Mouse (Mus musculus) T-cell, adult 2 months (primary cell): Measurements from ENCODE around the gene Wdsub1.

Experiments used
- DNase-seq: peaks from one replicate; pipeline ENCODE4 v3.0.0; 2022; ENCODE audit warnings: low spot score

The Wdsub1 gene

DNA sequence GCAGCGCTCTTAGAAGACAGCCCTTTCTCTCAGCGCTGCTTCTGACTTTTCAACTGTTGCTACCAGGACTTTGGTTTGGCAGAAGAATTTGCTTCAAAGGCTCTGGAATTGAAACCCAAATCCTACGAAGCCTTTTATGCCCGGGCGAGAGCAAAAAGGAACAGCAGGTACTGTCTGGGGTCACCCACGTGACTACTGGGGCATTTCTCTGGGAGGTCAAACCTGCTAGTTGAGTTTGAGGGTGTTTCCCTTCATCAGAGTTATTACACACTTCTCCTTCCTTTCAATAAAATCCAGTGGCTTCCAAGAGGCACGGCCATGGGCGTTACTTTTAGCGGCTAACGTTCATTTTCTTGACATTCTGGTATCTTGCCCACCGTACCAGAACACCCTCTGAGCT, 40.4 kb downstream of the Wdsub1 start:
- DNase-seq, result no peak

DNA sequence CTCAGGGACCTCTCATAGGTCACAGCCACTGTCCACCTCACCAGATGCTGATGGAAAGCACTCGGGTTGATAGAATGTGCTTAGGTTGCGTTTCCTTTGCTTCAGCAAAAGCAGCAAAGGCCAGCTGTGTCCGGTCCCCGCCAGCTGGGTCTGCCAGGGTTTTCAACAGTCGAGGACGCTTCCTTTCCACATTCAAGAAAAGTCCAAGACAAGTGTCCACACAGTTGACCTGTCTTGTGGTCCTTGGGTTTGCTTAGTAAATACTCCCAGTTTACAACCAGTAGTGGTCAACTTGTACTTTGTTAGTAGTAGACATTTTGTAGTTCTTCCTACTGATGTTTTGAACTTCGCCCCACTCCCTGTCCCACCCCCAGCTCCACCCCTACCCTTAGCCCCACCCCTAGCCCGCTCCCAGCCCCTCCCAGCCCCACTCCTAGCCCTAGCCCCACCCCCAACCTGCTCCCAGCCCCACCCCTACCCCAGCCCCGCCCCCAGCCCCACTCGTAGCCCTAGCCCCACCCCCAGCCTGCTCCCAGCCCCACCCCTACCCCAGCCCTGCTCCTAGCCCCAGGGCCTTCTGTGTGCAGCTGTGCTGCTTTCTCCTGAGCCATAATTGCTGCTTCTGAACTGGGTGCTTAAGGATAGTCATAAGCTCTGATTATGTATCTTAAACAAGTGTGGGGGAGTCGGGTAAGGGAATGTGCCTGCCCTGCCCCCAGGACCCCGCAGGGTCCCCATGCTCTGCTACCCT, 41.0 kb downstream of the Wdsub1 start:
- no peak for DNase-seq

DNA sequence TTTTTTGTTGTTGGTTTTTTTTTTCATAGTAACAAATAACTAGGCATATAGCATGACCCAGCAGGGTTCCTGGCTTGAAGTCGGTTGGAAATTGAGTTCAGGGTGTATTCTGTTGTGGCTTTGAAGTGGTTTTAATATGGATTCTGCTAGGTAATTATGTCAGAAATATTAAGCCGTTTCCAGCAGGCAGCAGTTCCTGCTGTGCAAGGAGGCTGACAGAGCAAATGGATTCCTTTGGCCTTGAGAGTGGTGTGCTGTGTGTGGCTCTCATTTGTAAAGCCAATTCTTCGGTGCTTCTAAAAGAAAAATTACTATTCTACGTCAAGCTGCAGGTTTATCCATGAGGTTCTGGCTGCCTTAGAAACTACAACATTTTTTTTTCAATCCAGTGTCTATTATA, 42.2 kb downstream of the Wdsub1 start:
- no peak for DNase-seq

DNA sequence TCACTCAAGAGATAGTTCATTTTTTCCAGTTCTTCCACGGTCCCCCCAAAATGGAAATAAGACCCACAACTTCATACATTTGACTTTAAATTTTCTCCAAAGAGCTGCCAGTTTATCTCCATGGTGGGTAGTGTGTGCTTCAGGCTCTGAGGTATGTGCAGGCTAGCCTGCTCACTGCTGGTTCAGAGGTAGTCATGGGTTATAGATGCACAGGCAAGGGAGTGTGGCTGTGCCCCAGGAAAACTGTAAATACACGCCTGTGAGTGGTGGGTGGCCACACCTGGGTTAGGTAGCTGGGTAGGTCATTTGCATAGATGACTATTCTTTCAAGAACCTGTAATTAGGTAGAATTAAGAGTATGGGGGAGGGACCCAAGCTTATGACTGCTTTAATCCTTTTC, 42.6 kb downstream of the Wdsub1 start:
- no peak for DNase-seq

DNA sequence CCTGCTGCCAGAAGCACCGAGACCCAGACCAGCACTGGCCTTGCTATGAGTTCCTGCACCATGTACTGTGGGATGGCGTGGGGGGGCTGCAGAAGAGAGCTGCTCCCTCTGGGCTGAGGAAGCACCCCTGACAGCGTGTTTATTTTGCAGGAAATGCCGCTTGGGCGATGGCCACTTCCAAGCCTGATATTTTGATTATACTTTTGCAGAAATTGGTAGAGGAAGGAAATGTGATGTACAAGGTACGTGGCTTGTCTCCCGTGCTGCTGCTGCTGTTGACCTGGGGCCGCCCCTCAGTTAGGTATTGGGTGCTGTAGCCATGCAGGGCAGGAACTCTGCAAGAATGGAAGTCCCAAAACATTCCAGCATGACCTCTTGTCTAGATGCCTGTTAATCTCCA, 43.6 kb downstream of the Wdsub1 start:
- no peak for DNase-seq

DNA sequence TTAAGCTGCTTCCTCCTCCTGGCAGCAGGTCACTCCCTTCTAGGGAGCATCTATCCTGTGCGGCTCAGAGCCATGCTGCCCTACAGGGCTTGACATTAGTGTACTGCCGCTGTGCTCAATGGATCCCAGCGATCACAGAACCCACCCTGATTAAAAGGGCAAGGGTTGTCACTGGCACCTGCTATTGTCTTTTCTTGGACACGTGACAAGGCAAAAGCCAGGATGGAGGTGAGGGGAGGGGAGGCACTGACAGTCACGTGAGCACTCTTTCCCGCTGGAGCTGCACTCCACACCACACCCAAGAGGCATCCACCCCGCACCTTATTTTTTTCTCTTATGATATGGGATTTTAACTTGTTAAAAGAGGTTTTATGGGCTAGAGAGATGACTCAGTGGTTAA, 50.6 kb downstream of the Wdsub1 start:
- DNase-seq, result no peak

DNA sequence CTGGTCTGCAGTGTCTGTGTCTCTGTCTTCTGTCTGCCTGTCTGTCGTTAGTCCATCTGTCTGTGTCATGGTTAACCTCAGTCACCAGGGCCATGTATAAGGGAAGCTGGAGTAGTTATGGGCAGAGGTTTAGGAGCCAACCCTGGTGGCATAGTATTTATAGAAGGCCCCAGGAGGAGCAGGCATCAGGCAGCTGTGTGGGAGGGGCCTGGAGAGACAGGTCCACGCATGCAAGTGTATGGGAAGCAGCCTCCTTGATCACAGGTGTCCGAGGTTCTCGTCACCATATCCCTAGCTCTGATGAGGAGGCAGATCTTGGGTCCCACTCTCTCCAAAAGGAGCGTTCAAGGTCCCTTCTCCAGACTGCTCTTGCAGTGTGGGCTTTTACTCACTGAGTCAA, 51.5 kb downstream of the Wdsub1 start:
- no peak for DNase-seq

DNA sequence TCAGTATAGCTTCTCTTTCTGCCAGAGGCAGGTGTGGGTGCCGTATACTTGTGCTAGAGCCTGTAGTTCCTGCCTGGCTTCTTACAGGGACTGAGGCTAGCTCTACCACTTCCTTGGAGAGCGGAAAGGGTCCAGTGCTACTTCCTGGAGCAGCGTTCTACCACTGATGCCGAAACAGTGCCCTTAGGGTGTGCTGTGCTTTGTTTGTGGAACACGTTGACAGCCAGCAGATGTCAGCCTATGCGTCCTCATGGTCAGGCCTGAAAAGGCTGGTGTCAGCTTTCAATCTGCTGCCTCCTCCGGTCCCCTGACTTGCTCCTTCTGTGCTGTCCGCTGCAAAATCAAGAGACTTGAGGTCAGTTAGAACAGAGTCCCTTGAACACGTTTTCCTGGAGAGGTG, 52.2 kb downstream of the Wdsub1 start:
- no peak for DNase-seq

DNA sequence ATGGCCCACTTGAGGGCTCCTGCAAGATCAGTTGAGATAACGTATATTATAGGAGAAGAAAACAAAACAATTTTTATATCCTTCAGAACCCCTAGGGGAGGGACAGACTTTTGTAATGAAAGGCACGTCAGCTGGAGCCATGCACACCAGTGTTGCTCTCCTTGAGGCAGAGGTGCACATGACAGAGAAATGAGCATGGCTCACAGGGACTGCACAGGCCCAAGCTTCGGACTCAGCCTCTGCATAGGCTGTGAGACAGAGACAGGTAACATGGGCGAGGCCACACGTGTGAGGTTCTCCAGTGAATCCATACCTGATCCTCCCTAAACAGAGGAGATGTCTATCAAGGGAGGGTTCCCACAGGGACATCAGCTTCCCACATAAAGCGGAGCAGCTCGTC, 52.7 kb downstream of the Wdsub1 start:
- DNase-seq, result no peak

DNA sequence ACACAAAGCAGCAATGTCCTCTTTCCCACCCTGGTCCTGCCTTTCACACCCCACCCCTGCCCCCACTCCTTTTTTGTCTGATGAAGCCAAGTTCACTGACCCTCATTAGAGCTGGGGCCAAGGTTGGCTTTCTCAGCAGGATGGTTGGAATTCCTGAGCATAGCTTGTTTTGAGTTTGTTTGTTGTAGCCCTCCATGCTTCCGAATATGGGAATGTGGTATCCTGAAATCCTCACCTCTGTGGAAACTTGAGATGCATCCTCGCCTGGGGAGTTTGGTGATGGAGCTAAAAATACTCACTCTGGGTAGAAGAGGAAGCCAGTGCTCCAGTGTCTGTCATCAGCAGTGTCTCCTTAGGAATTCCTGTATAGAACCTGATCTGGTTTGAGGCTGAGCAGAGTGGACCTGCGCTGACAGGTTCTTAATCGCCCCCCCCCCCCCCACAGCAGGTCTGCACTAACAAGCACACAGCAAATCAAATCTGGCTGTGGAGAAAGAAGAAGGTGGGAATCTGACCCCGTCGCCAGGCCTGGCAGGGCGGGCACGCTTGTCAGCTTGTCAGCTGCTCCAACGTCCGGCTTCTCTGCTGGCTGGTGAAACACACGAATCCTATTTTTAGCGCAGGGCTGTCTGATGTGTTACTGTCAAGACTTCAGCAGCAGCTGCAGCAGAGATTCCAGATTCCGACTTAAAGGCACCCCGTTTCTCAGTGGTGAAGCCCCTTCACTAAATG, 53.4 kb downstream of the Wdsub1 start:
- DNase-seq, result no peak

DNA sequence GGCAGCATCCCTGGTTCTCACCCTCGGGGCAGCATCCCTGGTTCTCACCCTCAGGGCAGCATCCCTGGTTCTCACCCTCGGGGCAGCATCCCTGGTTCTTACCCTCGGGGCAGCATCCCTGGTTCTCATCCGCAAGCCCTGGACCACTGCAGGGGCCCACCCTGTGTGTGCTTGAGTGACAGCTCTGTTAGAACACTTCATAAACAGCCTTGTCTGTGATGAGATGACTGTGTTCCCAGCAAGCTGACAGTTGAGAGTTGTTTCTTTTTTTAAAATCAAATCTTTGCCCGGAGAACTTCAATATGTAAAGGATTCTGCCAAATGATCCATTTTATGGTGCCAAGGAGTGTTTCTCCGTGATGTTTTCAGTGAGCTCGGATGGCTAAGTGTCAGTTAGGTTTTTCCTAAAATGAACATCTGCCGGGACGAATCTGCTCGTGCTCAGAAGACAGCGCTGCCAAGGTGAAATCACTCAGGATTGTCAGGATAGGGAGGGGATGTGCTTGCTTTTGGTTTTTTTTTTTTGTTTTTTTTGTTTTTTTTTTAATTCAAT, 54.2 kb downstream of the Wdsub1 start:
- DNase-seq, result no peak

DNA sequence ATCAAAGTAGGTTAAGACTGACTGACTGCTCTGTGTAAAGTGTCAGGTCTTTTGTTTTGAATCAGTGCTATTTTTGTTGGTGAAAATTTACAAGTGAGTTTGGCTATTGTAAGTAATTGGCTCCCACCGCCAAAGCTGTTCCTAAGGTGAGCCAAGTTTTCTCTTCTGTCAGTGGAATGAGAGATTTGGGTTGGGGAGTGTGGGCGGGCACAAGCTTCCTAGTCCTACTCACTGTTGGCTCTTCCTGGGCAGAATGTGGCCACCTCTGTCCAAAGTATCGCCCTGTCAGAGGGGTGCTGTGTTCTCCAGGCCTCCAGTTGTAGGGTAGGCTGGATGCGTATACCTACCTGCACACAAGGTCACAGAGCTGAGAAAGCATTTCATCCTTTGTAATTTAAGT, 57.0 kb downstream of the Wdsub1 start:
- DNase-seq, result no peak

DNA sequence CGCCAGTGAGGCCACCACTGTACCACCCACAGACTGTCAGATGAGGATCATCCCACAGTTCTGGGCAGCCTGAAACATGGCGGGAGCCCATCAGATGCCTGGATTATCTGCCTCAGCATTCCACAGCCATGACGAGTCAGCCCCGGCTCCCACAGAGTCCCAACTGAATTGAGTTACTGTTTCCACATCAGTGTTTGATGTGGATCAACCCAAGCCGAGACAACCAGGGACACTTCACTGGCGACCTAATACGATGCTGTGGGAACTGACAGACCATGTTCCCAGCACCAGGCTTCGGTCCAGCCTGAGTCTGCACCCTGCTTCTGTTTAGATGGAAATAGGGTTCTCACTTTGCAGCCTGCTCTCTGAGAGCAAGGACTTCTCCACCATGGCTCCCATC, 58.1 kb downstream of the Wdsub1 start:
- no peak for DNase-seq

DNA sequence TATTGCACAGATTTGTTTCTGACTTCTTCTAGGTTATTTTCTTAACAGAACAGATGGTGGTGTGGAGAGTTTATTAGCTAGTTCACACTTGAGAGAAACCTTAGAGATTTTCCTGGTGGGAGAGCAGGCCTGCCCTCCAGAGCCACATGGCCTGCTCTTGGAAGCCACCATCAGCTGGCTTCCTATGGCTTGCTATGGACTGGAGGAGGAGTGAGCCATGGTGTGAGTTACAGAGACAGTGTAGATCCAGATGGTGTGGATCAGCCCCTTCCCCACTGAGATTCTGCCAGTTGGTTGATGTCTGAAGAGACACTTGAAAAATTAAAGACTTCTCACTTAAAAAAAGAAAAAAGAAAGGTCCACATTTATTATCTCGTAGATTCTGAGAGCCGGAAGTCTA, 61.3 kb downstream of the Wdsub1 start:
- no peak for DNase-seq

DNA sequence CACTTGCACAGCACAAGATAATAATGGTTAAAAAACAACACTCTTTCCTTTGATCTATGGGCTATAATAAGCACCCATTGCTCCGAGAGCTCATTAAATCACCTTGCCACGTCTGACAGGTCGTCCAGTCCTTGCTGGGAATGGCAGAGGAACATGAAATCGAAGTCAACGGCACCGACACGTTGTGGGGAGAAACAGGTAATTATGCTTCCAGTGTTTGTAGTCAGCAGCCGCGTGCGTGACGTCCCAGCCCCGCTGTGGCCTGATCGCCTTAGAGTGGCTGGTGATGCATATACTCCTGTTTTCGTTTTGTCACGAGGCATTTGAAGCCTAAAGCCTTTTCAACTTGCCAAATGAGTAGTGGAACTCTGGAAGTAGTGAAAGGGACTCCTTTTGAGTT, 62.3 kb downstream of the Wdsub1 start:
- DNase-seq, result no peak

DNA sequence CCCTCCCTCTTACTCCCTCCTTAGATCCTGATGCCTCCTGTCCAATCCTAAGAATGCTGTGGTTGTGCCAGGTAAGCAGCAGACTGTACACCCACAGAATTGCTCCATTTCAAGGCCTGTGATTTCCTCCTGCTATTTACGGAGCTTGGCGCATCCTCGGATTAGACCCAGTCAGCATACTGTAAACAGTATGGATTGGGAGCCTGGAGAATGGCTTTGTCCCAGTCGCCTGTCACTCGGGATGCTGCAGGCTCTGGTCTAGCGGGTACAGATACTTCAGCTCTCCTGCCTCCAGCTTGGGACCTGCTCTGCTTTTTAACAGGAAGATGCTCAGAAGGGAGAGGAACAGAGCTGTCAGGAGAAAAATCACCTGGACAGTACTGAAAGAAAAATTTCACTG, 63.0 kb downstream of the Wdsub1 start:
- DNase-seq, result no peak

DNA sequence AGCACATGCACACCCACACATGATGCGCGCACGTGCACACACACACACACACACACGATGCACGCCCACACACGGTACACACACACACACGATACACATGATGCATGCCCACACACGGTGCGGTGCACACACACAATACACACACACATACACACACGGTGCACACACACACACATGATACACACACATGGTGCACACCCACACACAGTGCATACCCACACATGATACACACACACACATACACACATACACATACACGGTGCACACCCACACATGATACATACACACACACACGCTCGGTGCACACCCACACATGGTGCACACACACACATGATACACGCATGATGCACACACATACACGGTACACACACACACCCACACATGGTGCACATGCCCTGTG, 63.7 kb downstream of the Wdsub1 start:
- no peak for DNase-seq

DNA sequence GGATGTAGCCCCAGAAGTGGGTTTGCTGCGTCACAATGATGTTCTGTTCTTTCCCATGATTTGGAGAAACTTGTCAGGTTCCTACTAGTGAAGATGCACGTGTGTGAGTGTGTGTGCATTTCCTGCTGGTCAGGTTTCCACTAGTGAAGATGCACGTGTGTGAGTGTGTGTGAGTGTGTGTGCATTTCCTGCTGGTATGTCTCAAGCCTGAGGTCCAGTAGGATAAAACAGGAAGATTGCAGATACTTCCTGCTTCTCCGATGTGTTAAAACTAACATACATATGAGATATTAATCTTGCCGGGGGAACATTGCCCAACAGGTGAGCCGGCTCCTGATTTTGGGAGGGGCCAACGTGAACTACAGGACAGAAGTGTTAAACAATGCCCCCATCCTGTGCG, 67.4 kb downstream of the Wdsub1 start:
- no peak for DNase-seq

DNA sequence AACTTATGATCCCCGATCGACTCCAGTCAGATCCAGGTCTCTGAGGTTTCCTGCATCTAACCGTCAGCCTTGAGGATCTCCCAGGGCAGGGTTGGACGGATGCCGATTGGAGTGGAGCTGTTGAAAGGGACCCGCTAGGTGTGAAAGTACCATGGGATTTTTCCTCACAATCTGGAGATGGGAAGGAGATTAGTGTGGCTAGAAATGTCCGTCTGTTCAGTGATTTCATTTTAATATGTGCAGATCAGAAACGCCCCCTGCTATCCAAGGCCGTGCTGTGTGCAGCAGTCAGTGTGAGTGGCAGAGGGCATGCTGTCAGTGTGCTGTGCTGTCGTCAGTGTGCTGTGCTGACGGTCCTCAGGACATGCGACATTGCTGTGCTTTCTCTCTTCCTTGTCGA, 68.9 kb downstream of the Wdsub1 start:
- no peak for DNase-seq

DNA sequence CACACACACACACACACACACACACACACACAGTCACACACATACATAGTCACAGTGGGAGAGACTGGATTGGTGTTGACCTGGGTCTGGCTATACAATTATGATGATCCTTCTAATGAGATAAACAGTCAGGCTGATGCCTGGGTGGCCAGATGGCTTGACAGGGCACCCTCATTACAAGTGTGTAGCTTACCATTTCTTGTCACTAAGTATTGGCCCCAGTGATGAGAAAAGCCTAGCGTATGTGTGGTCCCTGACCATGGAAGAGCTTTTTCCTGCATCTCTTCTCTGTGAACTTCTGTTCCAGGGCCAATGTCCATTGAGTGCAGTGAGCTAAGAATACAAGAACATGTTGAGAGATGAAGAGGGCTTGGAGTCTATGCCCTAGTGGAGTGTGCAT, 69.8 kb downstream of the Wdsub1 start:
- DNase-seq, result no peak

DNA sequence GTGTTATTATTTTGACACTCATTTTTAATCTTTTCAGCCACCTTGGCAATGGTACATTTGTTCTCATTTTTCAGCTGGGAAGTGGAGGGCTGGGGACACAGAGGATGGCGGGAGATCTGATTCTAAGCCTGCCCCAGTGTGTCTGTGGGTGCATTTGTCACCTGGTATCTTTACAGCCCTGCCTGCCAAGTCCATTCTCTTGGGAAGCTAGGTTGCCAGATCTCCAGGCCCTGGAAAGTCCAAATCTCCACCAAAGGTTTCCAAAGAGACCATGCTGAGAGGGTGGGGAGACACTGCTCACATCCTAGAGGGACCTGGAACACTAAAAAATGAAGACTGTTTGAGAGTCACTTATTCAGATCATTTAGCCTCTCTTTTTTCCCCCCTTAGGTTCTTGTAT, 71.1 kb downstream of the Wdsub1 start:
- DNase-seq, result no peak

DNA sequence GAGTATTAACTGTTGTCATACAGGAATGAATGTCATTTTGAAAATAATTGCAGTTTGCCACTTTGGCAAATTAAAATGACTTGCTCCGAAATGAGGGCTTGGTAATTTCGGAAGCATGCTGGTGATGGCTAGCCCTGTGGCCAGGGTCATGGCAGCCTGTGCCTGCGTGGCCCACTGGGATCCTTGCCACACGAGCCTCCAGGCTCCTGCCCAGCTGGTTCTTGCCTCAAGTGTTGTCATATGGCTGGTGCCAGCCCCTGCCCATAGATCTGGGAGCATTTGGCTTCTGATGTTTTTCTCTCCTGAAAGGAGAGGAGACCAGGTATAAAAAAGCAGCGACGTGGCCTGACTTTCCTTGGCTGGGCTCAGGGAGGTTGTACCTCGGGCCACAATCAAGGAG, 72.4 kb downstream of the Wdsub1 start:
- no peak for DNase-seq

DNA sequence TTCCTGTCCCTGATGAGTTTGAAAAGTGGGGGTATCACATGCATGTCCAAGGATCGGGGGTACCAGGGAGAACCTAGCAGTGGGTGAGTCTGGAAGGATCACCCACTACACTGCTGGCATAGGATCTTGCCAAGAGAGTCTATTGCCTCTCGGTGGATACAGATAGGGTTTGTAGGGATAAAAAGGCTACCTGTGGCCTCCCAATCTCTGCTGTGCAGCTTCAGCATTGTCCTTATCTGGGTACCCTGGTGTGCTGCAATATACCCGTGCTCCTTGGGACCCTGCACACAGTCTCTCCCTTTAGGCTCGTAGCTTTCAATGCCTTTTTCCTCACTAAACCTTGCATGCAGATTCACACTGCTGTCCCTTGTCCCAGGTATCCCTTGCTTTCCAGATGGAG, 73.8 kb downstream of the Wdsub1 start:
- no peak for DNase-seq

DNA sequence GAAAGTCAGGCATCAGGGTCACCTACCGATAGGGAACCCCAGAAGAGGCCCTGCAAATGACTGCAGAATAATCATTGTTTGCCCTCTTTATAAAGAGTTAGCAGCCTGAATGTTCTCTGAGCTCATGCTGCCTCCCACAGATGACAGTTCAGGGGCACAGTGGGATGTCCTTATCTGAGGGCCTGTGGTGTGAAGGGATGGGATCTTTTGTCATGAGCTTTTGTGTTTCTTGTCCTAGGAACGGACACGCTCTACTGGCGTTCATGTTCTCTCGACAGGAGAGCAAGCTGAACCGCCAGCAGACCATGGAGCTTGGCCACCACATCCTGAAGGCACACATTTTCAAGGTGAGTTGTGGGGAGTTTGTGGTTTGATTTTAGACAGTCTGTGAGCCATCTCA, 76.4 kb downstream of the Wdsub1 start:
- DNase-seq, result no peak
